Mouse (Mus musculus) CD4-positive, CD25-positive, alpha-beta regulatory T cell, adult 9 weeks (primary cell): ENCODE measurements around the gene Tsks. TPM values are rescaled to one million over a fixed set of nuclear protein-coding genes. Genes with fewer than 3 reads are reported as not detected.

Experiments
- polyA plus RNA-seq: library from polyadenylated mRNA; unstranded; fragments of 100-300 nt; shearing (Covaris generic); gene quantifications from one replicate; pipeline ENCODE4 v1.2.1, GENCODE M21; 2017

Tsks gene
- not detected for polyA plus RNA-seq

DNA sequence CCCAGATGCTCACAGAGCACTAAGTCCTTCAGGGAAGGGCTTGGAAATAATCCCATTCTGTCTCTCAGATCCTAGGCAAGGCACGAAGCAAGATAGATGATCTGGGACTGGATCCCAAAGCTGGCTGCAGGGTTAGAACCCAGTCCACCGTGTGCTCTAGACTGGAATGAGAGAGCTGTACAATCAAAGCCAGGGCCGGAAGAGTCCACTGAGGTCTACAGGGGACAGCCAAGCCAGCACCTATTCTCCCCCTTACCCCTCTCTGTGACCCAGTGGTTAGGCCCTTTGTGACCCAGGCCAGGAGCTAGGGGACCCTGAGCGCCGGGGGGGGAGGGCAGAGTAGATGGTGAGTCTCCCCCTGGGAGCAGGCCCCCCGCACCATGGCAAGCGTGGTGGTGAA is at the start of gene Tsks:
Gene Tsks (plus strand): TSS at position 301 of the 400 bp plus-strand sequence.

DNA sequence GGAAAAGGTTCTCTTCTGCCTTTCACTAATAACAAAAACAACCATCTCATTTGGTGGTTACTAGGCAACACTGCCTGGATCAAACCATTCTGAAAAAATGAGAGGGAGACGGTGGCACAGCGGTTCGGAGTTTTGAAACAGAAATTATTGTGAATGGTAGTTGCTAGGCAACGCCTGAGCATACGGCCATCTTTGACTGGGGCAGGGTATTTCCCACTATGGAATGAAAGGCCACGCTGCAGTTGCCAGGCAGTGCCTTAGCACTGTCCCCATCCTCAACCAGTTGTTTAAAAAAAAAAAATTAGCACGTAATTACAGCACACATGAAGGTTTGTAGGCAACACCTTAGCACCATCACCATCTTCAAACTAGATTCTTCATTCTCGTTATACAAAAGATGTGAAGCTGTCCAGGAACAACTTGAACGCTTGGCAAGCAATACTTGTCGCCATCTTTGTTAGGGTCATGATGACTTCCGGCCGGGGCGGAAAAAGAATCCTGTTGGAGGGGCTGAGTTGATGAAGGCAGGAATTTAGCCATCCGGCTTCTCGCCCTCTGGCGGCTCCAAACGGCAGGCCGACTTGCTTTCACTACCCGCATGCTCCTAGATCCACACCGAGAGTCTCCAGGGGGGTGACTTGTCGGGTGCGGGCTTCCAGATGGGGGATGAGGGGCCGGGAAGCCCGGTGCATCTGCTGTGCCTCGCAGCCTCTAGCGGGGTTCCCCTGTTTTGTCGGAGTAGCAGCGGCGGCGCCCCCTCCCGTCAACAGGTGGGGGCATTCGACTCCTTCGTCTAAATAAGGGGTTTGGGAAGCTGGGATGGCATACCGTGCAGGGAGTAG is 47.2 kb upstream of the Tsks start, which contains the start of gene Fuz:
Gene Fuz (plus strand): TSS at position 487 of the 842 bp plus-strand sequence.

DNA sequence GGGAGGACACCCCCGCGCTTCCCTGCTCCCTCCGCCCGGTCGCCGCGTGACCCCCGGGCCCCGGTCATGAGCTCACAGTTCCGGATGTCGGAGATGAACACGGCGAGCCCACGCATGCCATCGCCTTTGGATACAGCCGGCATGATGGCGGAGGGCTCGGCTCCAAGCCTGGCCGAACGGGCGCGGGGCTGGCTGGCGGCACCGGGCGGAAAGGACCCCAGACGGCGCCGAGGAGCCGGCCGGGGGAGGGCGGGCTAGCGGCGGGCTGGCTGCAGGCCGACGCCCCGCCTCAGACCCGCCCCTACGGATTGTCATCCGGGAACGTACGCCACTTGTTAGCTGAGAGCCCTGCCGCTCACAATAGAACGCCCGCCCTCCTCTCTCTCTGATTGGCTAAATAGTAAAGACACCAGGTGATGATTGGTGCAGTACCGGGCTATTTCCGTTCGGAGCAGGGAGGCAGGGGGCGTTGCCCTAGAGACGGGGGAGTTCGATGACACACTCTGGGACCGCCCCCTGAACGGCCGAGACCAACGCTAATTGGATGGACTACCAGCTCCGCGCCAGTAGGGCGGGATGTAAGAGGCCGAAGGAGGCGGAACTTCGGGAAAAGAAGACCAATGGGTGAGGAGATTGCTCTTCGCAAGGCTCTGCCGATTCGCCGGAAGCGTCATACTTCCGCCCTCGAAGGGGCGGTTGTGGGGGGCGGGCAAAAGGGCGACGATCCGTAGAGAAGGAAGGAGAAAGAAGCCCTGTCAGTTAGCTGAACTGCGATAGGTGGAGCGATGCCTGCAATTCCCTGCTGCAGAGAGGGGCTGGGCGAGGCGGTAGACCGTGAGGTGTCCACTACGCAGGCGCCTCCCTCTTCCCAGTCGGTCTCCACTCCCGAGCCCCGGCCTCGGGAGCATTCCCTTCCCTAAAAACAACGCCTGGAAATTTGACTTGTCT is 13.5 kb upstream of the Tsks start, which contains the start of gene Ap2a1:
Gene Ap2a1 (minus strand): TSS at position 293 of the 948 bp plus-strand sequence.

DNA sequence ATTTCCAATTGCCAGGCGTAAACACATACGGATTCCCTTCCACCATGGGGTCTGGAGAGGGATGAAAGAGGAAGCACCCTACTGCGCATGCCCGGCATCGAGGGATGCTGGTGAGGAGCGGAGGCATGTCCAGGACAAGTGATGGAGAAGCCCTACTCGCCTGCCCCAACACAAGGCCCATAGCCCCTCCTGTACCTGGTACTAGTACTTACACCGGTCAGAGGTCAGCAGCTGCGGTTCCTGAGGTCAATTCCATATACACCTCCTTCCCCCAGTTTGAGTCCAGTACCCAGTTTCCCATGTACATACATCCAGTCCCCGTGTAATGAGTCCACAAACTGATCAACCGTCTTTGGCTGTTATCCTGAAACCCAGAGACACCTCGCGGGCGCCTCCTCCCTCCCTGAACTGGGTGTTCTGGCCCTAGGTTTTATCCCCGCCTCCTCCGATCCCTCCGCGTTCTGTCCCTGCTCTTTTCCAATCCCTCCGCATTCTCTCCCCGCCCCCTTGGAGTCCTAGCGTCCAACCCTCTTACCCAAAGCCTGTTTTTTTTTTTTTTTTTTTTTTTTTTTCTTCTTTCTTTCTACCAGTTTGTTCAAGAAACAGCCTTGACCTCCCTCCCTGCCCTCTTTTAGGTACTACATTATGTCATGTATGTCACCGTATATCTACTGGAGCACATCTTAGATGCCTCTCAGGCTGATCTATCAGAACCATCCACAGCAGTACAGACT is 31.5 kb downstream of the Tsks start, which contains the start of gene Cpt1c:
Gene Cpt1c (minus strand): TSS at position 469 of the 734 bp plus-strand sequence.

DNA sequence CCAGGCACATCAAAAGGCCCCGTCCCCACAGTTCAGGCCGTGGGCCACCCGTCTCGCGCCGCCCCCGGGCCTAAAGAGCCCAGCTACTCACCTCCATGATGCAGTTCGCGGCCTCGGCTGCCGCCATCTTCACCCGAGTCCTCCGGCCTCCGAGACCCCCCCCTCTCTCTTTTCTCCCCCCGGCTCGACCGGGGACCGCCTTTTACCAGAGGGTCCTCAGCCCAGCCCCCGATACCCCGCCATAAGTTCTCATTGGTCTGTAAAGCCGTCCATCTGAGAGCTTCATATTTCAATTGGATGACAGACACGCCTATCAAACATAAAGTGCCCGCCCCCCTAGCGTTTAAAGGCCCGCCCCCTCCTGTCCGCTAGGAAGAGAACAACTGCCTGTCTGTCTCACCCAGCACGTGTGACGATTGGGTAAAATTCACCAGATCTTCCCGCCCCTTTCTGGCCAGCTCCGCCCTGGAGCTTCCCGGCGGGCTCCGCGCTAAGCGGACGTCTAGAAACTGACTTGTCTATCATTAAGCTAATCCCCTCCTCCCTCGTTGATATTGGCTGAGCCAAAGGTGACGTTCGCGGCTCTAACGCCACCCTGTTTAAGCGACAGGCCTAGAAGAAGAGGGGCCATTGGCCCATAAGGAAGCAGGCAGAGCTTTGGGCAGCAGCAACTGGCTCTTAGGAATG is 43.3 kb downstream of the Tsks start, which contains the start of gene Prmt1:
Gene Prmt1 (minus strand): TSS at position 377 of the 687 bp plus-strand sequence.

DNA sequence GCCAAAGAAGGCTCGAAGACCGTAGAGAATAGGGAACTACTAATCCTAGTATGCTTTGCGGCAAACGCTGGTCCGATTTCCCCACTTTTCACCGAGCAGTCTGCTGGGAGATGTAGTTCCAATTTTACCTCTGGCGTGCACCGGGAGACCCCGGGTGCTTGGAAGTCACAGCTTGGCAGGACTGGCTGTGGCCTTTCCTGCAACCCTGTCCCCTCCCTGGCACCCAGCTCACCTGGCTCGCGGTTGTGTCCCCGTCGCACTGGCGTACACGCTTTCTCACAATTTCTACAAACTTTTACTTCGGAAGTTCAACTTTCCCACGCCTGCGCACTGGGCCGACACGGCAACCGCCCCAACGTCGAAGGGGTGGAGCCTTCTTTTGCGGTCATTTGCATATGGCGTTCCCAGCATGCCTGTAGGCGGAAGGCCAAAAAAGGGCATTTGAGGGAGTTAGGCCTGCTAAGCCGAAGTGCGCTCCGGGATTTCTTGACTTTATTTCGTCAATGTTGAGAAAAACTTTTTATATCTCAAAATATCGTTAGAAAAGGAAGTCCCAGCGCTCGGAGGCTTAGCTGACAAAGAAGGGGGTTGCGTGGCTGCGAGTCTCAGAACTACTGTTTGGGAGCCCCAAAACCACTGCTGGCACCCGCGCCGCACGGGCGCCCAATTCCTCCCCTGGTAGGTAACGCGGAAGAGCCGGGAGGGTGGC is 54.4 kb downstream of the Tsks start, which contains the start of gene Irf3:
Gene Irf3 (plus strand): TSS at position 418 of the 709 bp plus-strand sequence.

DNA sequence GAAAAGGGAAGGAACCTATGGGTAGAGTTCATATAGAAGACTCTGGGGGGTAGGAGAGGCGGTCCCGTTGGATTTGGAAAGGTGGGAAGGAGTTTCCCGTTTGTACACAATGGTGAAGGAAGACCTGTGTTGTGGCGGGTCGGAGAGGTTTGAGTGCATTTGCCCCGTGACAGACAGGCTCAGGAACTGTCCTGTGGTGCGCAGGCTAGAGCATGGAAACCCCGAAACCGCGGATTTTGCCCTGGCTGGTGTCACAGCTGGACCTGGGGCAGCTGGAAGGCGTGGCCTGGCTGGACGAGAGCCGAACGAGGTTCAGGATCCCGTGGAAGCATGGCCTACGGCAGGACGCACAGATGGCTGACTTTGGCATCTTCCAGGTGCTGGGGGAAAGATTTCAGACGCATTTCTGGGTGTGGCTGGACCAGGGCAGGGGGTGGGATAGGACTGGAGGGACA is 55.5 kb downstream of the Tsks start, which contains the start of gene Bcl2l12:
Gene Bcl2l12 (minus strand): TSS at position 212 of the 455 bp plus-strand sequence.

Other genes starting within 250 kb of the Tsks start
- gene Izumo2, start 234.5 kb upstream of the Tsks start, polyA plus RNA-seq: not detected
- 112 TPM for gene Vrk3, start 194.8 kb upstream of the Tsks start, polyA plus RNA-seq
- 0.57 TPM for gene Zfp473, start 192.2 kb upstream of the Tsks start, polyA plus RNA-seq
- gene Nup62, start 127.1 kb upstream of the Tsks start, polyA plus RNA-seq: 58.7 TPM
- 2.0 TPM for gene Il4i1, start 126.8 kb upstream of the Tsks start, polyA plus RNA-seq
- 0.36 TPM for gene Atf5, start 126.5 kb upstream of the Tsks start, polyA plus RNA-seq
- 12.1 TPM for gene Akt1s1, start 94.2 kb upstream of the Tsks start, polyA plus RNA-seq
- 112 TPM for gene Tbc1d17, start 94.1 kb upstream of the Tsks start, polyA plus RNA-seq
- gene Pnkp, start 86.1 kb upstream of the Tsks start, polyA plus RNA-seq: 100 TPM
- 9.9 TPM for gene Ptov1, start 73.4 kb upstream of the Tsks start, polyA plus RNA-seq
- gene Med25, start 50.5 kb upstream of the Tsks start, polyA plus RNA-seq: 26.9 TPM
- 50.8 TPM for gene Fuz, start 47.1 kb upstream of the Tsks start, polyA plus RNA-seq
- 26.9 TPM for gene Ap2a1, start 13.7 kb upstream of the Tsks start, polyA plus RNA-seq
- 0.55 TPM for gene Cpt1c, start 31.6 kb downstream of the Tsks start, polyA plus RNA-seq
- 210 TPM for gene Prmt1, start 43.4 kb downstream of the Tsks start, polyA plus RNA-seq
- 255 TPM for gene Irf3, start 54.4 kb downstream of the Tsks start, polyA plus RNA-seq
- 35.2 TPM for gene Bcl2l12, start 55.5 kb downstream of the Tsks start, polyA plus RNA-seq
- gene Scaf1, start 73.2 kb downstream of the Tsks start, polyA plus RNA-seq: 22.7 TPM
- gene Rras, start 74.8 kb downstream of the Tsks start, polyA plus RNA-seq: 6.3 TPM
- 4.8 TPM for gene Prr12, start 109.7 kb downstream of the Tsks start, polyA plus RNA-seq
- gene Nosip, start 119.2 kb downstream of the Tsks start, polyA plus RNA-seq: 148 TPM
- gene Prrg2, start 119.5 kb downstream of the Tsks start, polyA plus RNA-seq: 3.3 TPM
- 10.8 TPM for gene Rcn3, start 149.0 kb downstream of the Tsks start, polyA plus RNA-seq
- gene Fcgrt, start 160.6 kb downstream of the Tsks start, polyA plus RNA-seq: 2.6 TPM
- gene Rps11, start 181.2 kb downstream of the Tsks start, polyA plus RNA-seq: 3,383 TPM
- 3,108 TPM for gene Rpl13a, start 185.6 kb downstream of the Tsks start, polyA plus RNA-seq
- not detected for gene Gm45713, start 193.0 kb downstream of the Tsks start, polyA plus RNA-seq
- gene Flt3l, start 193.2 kb downstream of the Tsks start, polyA plus RNA-seq: 292 TPM
- 59.4 TPM for gene Pih1d1, start 211.1 kb downstream of the Tsks start, polyA plus RNA-seq
- gene Aldh16a1, start 211.4 kb downstream of the Tsks start, polyA plus RNA-seq: 67.0 TPM
- gene Slc17a7, start 220.7 kb downstream of the Tsks start, polyA plus RNA-seq: not detected
- not detected for gene Gfy, start 236.4 kb downstream of the Tsks start, polyA plus RNA-seq
- not detected for gene Pth2, start 237.8 kb downstream of the Tsks start, polyA plus RNA-seq